Mouse (Mus musculus) T-helper 17 cell (primary cell): ENCODE measurements around the gene Thap7.

Experiments
- in situ Hi-C, 2 experiments: fragments of 300-600 bp; cut with MboI, MseI; formaldehyde crosslinking; loops; 1 replicate in 1 of 2; 2 replicates in 1 of 2; pipeline ENCODE4 v1.15.1; 2025; ENCODE audit warnings: high pct_unique_total_duplicates in 2 of 2

Gene Thap7

GRCm38 (mm10) chr16:17491896-17492561, 38.9 kb downstream of the Thap7 start:
- in situ Hi-C loops = no loop called here

DNA sequence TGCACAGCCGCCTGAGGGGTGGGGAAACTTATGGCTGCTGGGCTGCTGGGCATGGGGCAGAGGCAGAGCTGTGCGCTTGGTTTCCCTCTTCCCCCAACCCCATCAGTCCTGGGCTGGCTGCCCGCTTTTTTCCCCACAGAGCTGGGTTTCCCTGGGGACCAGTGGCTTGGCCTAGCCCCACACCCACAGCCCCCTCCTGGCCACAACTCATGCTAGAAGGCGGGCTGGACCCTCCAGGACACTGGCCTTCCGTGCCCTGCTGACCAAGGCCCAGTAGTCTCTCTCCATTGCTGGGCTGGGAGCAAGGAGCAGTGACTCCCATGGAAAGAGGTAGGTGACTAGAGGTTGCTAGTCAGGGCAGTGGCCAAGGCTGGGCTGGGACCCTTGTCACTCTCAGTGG, 39.8 kb downstream of the Thap7 start:
- in situ Hi-C loops = no loop called here

DNA sequence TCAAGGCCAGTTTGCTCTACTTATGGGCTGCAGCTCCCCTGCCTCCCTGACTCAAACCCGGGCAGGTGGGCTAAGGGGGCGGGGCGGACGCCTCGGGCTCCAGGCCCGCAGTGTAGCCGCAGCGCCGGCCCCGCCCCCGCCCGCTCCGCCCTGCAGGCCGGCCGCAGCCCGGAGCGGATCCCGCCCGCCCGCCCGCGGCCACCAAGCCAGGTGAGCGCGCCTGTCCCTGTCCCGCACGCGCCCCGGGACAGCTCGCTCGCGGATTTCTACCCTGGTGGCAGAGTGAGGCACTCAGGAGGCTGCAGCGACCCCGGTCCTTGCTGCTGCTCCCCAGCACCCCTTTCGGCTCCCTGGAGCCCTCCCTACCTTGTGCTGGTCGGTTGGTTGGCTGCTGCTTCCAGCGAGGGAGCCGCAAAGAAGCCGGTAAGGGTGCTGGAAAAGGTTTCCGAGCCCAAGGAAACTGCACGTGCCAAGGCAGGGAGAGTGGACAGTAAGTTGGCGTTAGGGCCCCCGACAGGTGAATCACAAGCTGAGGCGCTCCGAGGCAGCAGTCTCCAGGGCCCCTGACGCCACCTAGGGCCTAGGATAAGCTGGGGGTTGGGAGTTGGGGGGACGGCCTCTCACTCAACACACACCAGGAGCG, 41.3 kb downstream of the Thap7 start, which contains the start of gene Aifm3:
Gene Aifm3 (plus strand): TSS at position 143 of the 643 bp plus-strand sequence.
- in situ Hi-C loops = no loop called here

DNA sequence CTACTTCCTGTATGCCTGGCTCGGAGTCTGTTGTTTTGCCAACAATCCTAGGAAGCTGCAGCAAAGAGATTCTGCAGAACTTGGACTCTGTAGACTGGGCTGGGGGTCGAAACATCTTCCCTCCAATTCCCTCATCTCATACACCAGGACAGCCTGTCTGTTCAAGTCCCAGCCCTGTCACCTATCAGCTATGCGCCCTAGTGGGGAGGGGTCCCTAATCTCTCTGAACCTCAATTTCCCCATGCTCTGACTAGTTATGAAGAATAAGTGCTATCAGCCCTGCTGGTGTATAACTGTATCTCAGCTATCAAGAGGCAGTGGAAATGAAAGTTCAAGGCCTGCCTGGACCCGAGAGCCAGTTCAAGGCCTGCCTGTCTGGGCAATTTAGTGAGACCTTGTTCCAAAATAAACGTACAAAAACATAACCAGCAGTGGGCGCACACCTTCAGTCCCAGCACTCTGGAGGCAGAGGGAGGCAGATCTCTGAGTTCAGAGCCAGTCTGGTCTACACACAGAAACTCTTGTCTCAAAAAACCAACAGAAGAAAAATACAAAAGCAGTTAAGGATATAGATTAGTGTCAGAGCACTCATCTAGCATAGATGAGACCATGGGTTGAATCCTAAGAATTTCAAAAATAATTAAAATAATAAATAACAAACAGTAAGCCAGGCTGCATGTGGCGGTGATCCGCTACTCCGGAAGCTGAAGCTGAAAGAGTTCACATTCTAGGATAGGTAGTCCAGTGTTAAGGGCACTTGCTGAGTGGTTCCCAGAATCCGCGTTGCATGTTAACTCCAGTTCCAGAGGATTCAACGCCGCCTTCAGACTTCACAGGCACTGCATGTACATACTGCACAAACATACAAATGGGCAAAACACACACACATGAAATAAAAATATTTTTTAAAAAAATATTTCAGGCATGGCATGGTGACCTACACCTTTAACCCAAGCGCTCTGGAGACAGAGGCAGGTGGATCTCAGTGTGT, 42.2 kb downstream of the Thap7 start:
- in situ Hi-C loops = no loop called here

GRCm38 (mm10) chr16:17486505-17486904, 44.4 kb downstream of the Thap7 start:
- in situ Hi-C loops = no loop called here

DNA sequence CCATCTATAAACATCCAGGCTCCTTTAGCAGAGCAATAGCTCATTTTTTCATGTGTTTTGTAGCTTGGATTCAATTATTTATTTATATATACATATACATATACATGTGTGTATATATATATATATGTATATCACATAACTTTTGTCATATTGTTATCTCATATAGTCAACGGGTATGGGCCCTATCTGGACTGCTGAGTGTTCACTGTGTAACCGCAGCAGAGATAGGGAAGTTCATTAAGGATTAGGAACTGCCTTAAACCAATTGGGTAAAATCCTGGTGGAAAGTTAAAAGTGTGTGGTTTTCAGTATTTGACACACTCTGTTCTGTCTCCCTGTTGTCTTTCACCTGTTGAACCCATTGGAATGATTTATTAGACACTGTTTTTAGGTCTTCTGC, 49.5 kb downstream of the Thap7 start:
- in situ Hi-C loops = no loop called here

DNA sequence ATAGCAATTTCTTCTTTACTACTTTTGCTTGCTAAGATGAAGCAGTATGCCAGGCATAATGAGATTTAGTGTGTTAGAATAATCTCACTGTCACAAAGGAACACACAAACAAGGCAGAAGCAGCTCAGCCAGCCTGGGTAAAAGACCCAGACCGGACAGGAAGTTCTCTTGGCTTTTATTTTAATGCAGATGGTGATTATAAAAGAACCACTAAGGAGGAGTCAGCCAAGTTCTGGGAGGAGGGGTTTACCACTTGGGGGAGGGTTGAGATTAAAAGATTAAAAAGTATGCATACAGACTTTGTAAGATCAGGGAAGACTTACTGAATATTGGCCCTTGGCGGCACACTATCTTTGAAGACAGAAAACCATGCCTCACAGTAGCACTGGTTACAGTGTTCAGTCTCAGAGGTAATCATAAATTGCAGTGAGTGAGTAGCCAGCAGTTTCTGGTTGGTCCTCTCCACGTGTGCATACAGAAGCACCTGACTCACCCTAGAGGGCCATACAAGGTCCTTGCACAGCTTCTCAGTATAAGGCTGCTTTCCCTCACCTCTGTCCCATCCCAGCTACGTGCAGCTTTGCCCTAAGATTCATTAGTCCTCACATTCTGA, 52.5 kb downstream of the Thap7 start:
- in situ Hi-C loops = no loop called here
